Mouse (Mus musculus): ENCODE results near the gene Meaf6.
A peak's percentile ranks its signal among the peaks of the same experiment; 100 is the strongest.

DNA sequence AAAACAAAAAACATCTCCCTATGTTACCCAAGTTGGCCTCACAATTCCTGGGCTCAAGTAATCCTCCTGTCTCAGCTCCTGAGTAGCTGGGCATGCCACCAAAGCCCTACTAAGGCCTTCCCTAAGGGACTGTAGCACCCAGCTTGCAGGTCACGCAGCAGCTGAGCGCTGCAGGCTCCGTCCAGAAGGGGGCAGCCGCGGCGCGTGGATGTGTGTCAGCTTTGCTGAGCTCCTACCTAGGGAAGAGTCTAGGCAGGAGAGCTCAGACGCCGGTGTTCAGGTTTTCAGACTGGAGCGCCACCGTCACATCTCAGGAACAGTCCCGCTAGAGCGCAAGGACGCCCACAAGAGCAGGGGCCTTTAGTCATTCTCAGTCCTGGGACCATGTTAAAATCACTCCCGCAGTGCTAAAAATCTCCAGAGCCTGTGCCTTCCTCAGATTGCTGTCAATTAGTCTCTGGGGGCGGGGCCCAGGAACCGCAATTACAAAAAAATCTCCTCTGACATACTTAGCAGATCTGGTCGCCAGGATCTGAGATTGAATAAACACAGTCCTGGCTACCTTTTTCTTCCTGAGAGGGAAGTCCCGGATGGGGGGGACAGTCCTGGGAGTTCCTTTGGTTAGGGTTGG lies 75.5 kb downstream of the Meaf6 start:
- TF ChIP-seq POLR2A (IDR thresholded peaks at IDR 0.05; ENCODE audit: insufficient read depth, low read depth, low read length), result no peak
- peak; percentile 96; the same call in 1 of the 2 replicates for TF ChIP-seq CTCF (IDR thresholded peaks at IDR 0.05)

Measured in heart, adult 2 months (tissue).